Mouse (Mus musculus) hindbrain, postnatal 0 days (tissue): Measurements from ENCODE around the gene Osbp2. TPM values are rescaled to one million over a fixed set of nuclear protein-coding genes. Genes with fewer than 3 reads are reported as not detected.

Source experiments
- ATAC-seq: fragments of 200-750 bp; cut with Nextera tagmentation; 2 replicates; pipeline ENCODE4 v1.8.0; 2017; ENCODE audit warnings: mild to moderate bottlenecking, moderate TSS enrichment, moderate library complexity
- DNase-seq: peaks from one replicate; pipeline ENCODE4 v3.0.0-alpha.2; 2015; ENCODE audit warnings: low spot score
- H3K27ac ChIP-seq: fragments of 300-500 bp; sonication (generic); 2 replicates; pipeline ENCODE4 v1.5.1; 2014; ENCODE audit warnings: mild to moderate bottlenecking
- H3K27me3 ChIP-seq: fragments of 300-500 bp; sonication (generic); 2 replicates; pipeline ENCODE4 v1.6.1; 2014; ENCODE audit warnings: low read length, mixed read lengths; ENCODE audit not compliant: insufficient read depth
- H3K36me3 ChIP-seq: fragments of 300-500 bp; sonication (generic); 2 replicates; pipeline ENCODE4 v1.6.1; 2014; ENCODE audit warnings: low read length, mixed read lengths; ENCODE audit not compliant: insufficient read depth
- H3K4me1 ChIP-seq: fragments of 300-500 bp; sonication (generic); 2 replicates; pipeline ENCODE4 v1.6.1; 2014; ENCODE audit warnings: antibody characterized with exemption, low read length, mixed read lengths; ENCODE audit not compliant: insufficient read depth
- H3K4me2 ChIP-seq: fragments of 300-500 bp; sonication (generic); 2 replicates; pipeline ENCODE4 v1.6.1; 2014; ENCODE audit warnings: low read depth, mild to moderate bottlenecking, low read length, moderate library complexity, mixed read lengths
- H3K4me3 ChIP-seq: fragments of 300-500 bp; sonication (generic); 2 replicates; pipeline ENCODE4 v1.5.1; 2014; ENCODE audit warnings: low read length
- H3K9ac ChIP-seq: fragments of 300-500 bp; sonication (generic); replicated peaks from 2 replicates; pipeline ENCODE4 v1.6.1; 2014; ENCODE audit warnings: mild to moderate bottlenecking, low read length, moderate library complexity, mixed read lengths
- H3K9me3 ChIP-seq: fragments of 300-500 bp; sonication (generic); 2 replicates; pipeline ENCODE4 v1.6.1; 2016; ENCODE audit warnings: low read length, mixed read lengths
- CTCF ChIP-seq: IDR thresholded peaks from 2 replicates; pipeline ENCODE4 v1.5.1; 2016; ENCODE audit warnings: antibody characterized with exemption, control low read depth, low read depth
- WGBS: fragments of 180-500 bp; shearing (Covaris S2); extraction: QIAGEN DNeasy Blood & Tissue Kit; methylation state at CpG from one replicate; pipeline ENCODE4 v1.1.7; 2014; 5-methylcytosine and 5-hydroxymethylcytosine counted together
- polyA plus RNA-seq: library from polyadenylated mRNA; unstranded; fragments of >200 nt; fragmentation: Nextera tagmentation; extraction: Ambion mirVana; gene quantifications from 2 replicates; pipeline ENCODE4 v1.2.1, GENCODE M21; 2015
- total RNA-seq: library from RNA; depleted of rRNA; stranded (reverse); fragments of >200 nt; gene quantifications from 2 replicates; pipeline ENCODE4 v1.2.3, GENCODE M21; 2014

Gene Osbp2
- total and polyA plus RNA-seq, 2 experiments from 2014 or later = 39.7 to 87.5 TPM

- ATAC-seq (no peak), DNase-seq (no peak)
- no peak for TF ChIP-seq CTCF
- Histone ChIP-seq H3K4me1 (no peaks in the 10 kb centered on the region), H3K27ac (peak overlapping the region; percentile 67; the same call in 1 of the 2 replicates), H3K4me2 (no peak overlapping the region), H3K9me3 (no peaks in the 10 kb centered on the region), H3K27me3 (no peaks in the 10 kb centered on the region), H3K4me3 (no peak overlapping the region), H3K9ac (no peak overlapping the region), H3K36me3 (no peaks in the 10 kb centered on the region)
- WGBS = 87% methylated on average over 3 of the region's 3 CpGs
Observed at GRCm38 (mm10) chr11:3854156-3854555, 9.5 kb downstream of the Osbp2 start.

DNA sequence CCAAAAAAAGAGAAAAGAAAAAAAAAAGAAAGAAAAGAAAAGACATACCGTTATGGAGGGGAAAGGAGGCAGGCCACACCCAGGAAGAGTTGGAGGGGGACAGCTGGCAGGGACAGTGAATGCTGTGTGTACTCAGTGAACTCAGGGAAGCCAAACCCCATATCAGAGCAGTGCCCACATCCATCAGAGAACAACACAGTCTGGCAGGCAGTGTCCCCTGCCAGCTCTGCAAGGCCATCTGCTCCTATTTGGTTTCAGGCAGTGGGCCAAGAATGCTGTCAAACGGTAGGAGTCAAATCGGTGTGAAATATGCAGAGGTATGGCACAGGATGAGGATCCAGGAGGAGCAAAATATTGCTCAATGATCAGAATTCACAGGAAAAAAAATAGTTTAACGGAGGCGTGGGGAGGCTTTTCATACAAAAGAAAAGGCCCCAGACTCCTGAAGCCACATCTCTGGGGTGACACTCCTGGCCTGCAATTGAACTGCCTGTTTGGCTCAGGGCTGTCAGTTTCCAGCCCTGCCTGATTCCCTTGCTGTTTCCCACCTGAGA lies 10.1 kb downstream of the Osbp2 start:
- Histone ChIP-seq H3K9ac (no peak overlapping the region), H3K27ac (peak overlapping the region; percentile 67), H3K27me3 (no peaks in the 10 kb centered on the region), H3K4me1 (no peaks in the 10 kb centered on the region), H3K4me2 (no peak overlapping the region), H3K36me3 (no peaks in the 10 kb centered on the region), H3K9me3 (no peaks in the 10 kb centered on the region), H3K4me3 (no peak overlapping the region)
- 24% methylated on average over 5 of the region's 5 CpGs for WGBS
- ATAC-seq (peak; percentile 93), DNase-seq (peak; percentile 89)
- no peak for TF ChIP-seq CTCF

DNA sequence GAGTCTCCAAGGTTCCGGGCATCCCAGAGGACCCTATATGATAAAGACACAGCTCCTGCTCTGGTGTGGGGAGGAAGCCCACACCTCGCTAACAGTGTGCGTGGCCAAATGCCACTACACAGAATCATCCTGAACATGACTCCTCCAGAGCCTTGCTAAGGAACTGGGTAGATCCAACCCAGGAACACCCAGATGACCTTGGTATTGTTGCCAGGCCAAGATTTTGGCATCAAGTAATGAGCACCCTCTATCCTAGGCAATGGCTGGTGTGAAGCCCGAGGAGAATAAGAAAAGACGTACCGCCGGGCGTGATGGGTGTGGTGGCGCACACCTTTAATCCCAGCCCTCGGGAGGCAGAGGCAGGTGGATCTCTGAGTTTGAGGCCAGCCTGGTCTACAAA lies 10.7 kb downstream of the Osbp2 start:
- Histone ChIP-seq H3K36me3 (no peaks in the 10 kb centered on the region), H3K9ac (no peak overlapping the region), H3K4me1 (no peaks in the 10 kb centered on the region), H3K27me3 (no peaks in the 10 kb centered on the region), H3K4me3 (no peak overlapping the region), H3K4me2 (no peak overlapping the region), H3K9me3 (no peaks in the 10 kb centered on the region), H3K27ac (peak overlapping the region; percentile 67)
- no peak for DNase-seq
- TF ChIP-seq CTCF = no peak
- no peak for ATAC-seq
- 77% methylated on average over 10 of the region's 10 CpGs for WGBS

DNA sequence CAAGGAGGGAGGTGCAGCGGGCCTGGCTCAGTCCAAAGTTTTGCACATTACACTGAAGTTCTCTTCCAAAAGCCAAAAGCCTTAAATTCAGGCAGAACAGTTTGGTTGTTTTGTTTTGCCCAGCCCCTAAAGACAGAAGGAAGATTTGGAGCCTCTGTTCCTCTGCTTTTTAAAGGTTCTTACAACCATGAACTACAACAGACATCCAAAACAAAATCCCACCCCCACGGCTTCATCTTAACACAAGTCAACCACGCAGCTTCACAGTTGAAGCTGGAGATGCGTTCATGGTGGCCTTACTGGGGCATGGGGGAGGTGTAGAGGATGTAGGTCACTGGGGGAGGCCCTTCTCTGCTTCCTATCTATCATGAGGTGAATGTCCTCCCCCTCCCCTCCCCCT lies 11.8 kb downstream of the Osbp2 start:
- Histone ChIP-seq H3K36me3 (no peaks in the 10 kb centered on the region), H3K4me3 (no peak overlapping the region), H3K27me3 (no peaks in the 10 kb centered on the region), H3K9me3 (no peaks in the 10 kb centered on the region), H3K4me2 (no peak overlapping the region), H3K4me1 (no peaks in the 10 kb centered on the region), H3K27ac (no peak overlapping the region), H3K9ac (no peak overlapping the region)
- WGBS = 69% methylated on average over 4 of the region's 4 CpGs
- DNase-seq (no peak), ATAC-seq (no peak)
- no peak for TF ChIP-seq CTCF

DNA sequence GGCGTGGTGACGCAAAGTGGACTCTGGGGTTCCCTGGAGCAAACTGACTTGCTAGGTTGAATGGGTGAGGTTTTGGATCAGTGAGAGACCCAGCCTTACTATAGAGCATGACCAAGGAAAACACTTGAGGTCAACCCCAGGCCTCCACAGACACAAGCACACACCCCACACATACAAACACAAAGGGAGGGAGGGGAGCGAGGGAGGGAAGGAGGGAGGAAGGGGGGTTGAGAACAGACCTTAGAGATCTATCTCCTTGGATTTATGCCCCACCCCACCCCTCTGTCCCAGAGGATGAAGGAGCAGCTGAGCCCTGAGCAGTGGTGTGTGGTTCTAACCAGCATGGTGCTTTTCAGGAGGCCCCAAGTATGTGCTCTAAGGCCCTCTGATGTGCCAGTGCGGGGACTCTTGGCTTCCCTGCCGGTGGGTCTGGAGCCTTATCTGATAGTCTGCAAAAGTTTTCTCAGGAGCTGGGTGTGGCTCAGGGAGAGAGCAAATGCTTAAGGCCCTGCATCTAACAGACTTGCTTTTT lies 12.9 kb downstream of the Osbp2 start:
- 65% methylated on average over 5 of the region's 5 CpGs for WGBS
- Histone ChIP-seq H3K4me1 (no peaks in the 10 kb centered on the region), H3K36me3 (no peaks in the 10 kb centered on the region), H3K27ac (peak overlapping the region; percentile 45; the same call in 1 of the 2 replicates), H3K4me3 (no peak overlapping the region), H3K4me2 (no peak overlapping the region), H3K27me3 (no peaks in the 10 kb centered on the region), H3K9ac (no peak overlapping the region), H3K9me3 (no peaks in the 10 kb centered on the region)
- no peak for DNase-seq
- TF ChIP-seq CTCF = no peak
- no peak for ATAC-seq

DNA sequence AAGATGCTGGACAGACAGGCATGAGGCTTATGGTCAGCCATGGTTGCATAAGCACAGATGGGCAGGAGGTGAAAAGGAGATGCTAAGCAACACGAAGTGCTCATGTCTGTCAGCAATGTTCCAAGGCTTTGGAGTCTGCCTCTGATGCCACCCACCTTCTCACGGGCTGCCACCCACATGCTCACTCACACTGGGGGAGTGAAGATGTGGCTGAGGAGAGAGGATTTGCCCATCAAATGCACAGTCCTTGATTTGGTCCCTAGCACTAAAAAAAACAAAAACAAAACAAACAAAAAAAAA lies 13.4 kb downstream of the Osbp2 start:
- no peaks in the 10 kb centered on the region for H3K9me3 ChIP-seq
- H3K27ac ChIP-seq = peak overlapping the region; percentile 59
- DNase-seq (no peak), ATAC-seq (peak; percentile 21; the same call in 1 of the 2 replicates)
- no peak overlapping the region for H3K4me3 ChIP-seq
- 62% methylated on average over 2 of the region's 2 CpGs for WGBS
- H3K4me2 ChIP-seq = no peak overlapping the region
- no peaks in the 10 kb centered on the region for H3K36me3 ChIP-seq
- no peak for TF ChIP-seq CTCF
- no peaks in the 10 kb centered on the region for H3K27me3 ChIP-seq
- no peak overlapping the region for H3K9ac ChIP-seq
- no peaks in the 10 kb centered on the region for H3K4me1 ChIP-seq

DNA sequence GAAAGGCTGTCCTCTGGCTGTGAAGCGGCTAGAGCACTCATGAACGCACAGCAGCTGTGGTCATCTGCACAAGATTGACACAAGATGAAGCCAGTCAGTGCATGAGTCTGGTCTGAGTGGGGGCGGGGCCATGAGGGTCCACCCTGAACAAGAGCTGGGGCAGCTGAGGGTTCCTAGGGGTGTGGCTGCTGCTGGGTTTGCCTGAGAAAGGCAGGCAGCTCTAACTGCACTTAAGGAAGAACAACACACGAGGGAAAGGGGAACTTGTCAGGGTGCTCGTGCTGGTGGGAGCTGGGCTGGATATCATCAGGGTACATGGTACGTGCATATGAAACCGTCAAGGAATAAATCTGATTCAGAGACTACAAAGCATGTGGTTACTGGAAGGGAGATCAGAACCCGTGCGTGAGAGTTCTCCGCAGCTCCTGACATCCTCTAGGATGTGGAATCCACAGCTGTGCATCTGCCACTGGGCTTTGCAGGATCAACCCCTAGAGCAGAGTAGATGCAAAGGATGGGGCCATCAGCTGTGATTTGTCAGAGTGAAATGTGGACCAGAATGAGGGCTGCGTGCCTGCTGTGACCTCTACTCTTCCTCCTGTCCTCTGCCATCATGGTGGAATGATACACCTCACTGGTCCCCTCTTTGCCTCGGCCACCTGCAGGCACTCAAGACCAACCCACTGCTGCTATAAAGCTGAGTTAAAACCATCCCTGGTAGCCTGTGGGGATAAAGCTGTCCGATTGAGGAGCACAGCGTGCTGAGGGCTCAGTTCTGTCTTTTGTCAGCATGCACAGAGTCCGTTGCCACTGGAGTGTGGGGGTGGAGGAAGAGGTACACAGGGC lies 14.0 kb downstream of the Osbp2 start:
- 70% methylated on average over 15 of the region's 15 CpGs for WGBS
- Histone ChIP-seq H3K4me3 (no peak overlapping the region), H3K4me2 (no peak overlapping the region), H3K4me1 (no peaks in the 10 kb centered on the region), H3K36me3 (no peaks in the 10 kb centered on the region), H3K27me3 (no peaks in the 10 kb centered on the region), H3K27ac (peak overlapping the region; percentile 59), H3K9ac (no peak overlapping the region), H3K9me3 (no peaks in the 10 kb centered on the region)
- peak; percentile 23 for DNase-seq
- no peak for TF ChIP-seq CTCF
- peak; percentile 58; the same call in 1 of the 2 replicates for ATAC-seq
